Mouse (Mus musculus) heart, postnatal 25 days (tissue): ENCODE measurements around the gene Npepl1. TPM values are rescaled to one million over a fixed set of nuclear protein-coding genes. Genes with fewer than 3 reads are reported as not detected.

Experiments used
- DNase-seq: peaks from one replicate; pipeline ENCODE4 v3.0.0; 2022; ENCODE audit warnings: low spot score
- intact Hi-C: fragments of 180-260 bp; cut with DNase I; formaldehyde crosslinking; loops from one replicate; pipeline ENCODE4 v1.15.1; 2025
- total RNA-seq, 2 experiments: library from RNA; stranded (reverse); gene quantifications; 2 replicates each; pipeline ENCODE4 v1.2.3; 2021

Gene Npepl1
- total RNA-seq, 2 experiments from 2014 or later: 58.0 to 62.0 TPM

DNA sequence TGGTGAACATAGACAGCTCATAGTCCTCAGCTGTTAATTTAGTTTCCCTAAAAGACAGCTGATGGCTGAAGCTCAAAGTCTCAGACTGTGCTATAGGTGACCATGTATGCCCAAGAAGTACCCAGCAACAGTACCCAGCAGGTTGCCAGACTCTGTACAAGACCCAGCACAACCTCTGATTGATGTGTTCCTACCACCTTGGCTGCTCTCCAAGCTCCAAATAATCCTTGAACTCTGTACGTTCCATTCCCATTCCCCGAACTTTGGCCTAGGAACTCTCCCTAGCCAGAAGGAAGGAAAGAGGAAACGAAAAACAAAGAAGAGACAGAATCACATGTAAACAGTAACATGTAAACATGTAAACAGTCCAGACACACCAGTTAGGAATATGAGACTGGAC lies 50.3 kb downstream of the Npepl1 start:
- intact Hi-C loops: no loop called here
- no peak for DNase-seq

Other genes with a start within 250 kb of the Npepl1 start
- 10 to 100 TPM; 21.6 to 22.3 TPM for gene Stx16, start 34.0 kb upstream of the Npepl1 start, total RNA-seq
- gene Gnas, start 174.0 kb downstream of the Npepl1 start, total RNA-seq: 1,000 to 10,000 TPM; 1,170 to 1,213 TPM
- 1 to 10 TPM; 1.6 to 2.2 TPM for gene Gm20721, start 236.4 kb downstream of the Npepl1 start, total RNA-seq